Mouse (Mus musculus): ENCODE results near the gene Hopx.

Gene Hopx

DNA sequence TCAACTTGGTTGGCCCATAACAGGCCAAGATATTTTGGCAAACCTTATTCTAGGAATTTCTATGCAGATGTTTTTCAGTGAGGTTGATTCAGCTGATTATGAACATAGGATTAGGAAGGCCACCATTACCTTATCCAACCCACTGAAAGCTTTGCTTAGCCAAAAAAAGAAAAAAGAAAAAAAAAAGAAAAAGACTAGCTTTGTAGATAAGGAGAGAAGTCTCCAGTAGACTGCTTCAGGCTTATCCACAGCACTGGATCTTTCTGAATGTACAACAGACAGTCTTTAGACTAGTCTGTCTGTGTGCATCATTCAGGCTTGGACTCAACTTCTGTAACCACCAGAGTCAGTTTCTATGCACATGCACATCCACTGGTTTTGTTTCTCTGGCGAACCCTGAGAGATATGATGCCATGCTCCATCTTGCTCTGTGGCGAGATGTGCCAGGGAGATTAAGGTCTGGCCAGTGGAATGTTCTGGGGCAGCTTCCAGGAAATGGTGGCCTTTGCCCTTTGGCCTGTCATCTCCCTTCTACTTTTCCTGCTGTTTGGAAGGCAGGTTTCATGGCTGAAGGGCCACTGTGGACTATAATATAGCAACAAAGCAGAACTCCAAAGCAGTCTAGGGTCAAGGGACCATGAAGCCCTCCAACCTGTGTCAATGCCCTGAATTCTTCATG is 17.7 kb upstream of the Hopx start:
- DNase-seq (ENCODE audit: low spot score in 2 of 2), result no peak

GRCm38 (mm10) chr5:77131879-77132278 is 17.0 kb upstream of the Hopx start:
- DNase-seq (ENCODE audit: low spot score in 2 of 2), result no peak

GRCm38 (mm10) chr5:77130310-77131020 is 15.5 kb upstream of the Hopx start:
- no peak for DNase-seq (ENCODE audit: low spot score in 2 of 2)

GRCm38 (mm10) chr5:77129907-77130306 is 15.0 kb upstream of the Hopx start:
- no peak for DNase-seq (ENCODE audit: low spot score in 2 of 2)

DNA sequence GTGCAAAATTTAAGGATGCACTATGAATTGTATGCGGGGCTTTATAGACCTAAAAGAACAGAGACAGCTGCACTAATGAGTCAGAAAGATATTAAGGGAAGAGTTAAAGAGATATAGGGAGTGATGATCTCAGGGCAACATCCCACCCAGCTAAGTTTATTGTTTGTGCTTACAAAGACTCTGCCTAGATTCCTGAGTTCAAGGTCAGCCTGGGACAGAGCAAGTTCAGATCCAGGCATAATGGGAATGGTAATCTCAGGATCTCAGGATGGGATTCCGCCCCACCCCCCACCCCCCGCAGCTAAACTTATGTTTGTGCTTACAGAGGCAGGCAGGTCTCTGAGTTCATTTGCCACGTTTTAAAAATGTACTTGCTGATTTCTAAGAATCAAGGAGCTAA is 13.9 kb upstream of the Hopx start:
- no peak for DNase-seq (ENCODE audit: low spot score in 2 of 2)

- DNase-seq (ENCODE audit: low spot score in 2 of 2), result no peak
Measured at GRCm38 (mm10) chr5:77126415-77126968, 11.6 kb upstream of the Hopx start.

- DNase-seq (ENCODE audit: low spot score in 2 of 2), result no peak
Measured at GRCm38 (mm10) chr5:77124817-77125283, 9.9 kb upstream of the Hopx start.

- DNase-seq (ENCODE audit: low spot score in 2 of 2), result no peak
Measured at GRCm38 (mm10) chr5:77124165-77124564, 9.2 kb upstream of the Hopx start.

DNA sequence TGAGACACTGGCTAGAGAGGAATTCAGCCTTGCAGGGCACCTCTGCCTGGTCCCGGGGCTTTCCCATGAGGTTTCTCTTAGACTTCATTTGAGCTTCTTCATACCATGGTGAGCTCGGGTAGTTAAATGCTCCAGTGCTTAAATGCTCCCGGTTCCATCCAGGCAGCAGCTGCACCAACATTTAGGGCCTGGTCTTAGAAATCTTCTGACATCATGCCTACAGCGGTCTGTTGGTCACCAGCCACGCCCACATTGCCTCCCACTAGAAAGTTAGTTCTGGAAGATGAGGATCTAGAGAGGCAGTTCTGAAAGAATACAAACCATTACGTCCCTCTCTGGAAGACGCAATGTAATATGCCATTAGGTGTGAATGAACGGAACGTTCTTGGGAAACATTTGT is 8.7 kb upstream of the Hopx start:
- no peak for DNase-seq (ENCODE audit: low spot score in 2 of 2)

DNA sequence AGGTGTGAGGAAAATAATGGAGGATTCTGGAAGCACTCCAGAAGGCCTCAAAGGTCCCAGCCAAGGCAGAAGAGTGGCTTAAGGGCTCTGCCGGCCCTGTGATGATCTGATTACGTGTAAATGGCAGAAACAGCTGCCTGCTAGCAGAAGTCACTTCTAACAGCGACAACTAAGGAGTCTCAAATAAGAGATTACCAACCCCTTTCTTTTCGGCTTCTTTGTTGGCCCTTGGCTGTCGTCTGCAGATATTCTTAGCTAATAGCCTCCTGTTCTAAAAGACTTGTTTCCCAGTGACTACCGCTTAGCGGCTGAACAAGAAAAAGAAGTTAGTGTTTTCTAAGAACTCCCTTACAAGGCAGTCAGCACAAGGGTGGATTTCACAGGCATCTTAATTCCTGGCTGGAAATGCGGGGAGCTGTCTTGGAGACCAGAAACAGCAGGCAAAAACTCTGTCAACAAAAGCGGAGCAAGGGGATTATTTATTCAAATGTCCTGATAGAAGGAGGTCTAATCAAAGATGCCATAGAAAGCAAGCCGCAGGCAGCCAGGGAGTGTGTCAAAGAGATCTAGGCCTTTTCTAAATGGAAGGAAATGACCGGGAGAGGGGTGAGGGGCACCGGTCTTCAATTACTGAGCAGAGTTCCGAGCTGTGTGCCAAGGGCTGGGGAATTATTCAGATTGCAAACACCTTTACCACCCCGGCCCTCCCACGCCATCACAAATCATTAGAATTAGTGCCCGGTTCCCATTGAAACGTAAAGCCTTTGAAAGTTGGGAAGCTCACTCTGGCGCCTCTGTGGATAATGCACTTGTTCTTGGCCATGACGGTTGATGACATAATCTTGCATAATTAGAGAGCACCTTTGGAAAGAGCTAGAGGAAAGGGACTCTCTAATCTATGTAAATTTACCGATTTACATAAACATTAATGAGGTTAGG is 7.6 kb upstream of the Hopx start:
- peak; percentile 35 to 47 for DNase-seq (ENCODE audit: low spot score in 2 of 2)

DNA sequence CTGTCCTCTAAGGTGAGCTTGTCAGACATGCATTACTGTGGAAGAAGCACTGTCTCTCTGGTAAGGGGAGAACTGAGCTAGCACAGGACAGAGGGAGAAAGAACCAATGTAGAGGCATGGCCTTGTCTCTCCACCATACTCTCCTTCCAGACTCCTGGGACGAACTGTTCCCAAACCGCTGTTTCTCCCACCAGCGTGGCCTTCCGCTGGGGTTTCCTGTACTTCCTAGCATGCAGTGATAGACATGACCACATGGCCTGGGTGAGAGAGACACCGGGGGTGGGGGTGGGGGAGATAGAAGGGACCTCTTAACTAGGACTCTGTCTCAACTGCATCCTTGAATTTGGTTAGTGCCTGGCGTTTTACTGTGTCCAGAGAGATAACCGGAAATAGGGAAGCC is 5.8 kb upstream of the Hopx start:
- DNase-seq (ENCODE audit: low spot score in 2 of 2), result no peak

- no peak for DNase-seq (ENCODE audit: low spot score in 2 of 2)
Measured at GRCm38 (mm10) chr5:77119475-77120422, 4.8 kb upstream of the Hopx start.

DNA sequence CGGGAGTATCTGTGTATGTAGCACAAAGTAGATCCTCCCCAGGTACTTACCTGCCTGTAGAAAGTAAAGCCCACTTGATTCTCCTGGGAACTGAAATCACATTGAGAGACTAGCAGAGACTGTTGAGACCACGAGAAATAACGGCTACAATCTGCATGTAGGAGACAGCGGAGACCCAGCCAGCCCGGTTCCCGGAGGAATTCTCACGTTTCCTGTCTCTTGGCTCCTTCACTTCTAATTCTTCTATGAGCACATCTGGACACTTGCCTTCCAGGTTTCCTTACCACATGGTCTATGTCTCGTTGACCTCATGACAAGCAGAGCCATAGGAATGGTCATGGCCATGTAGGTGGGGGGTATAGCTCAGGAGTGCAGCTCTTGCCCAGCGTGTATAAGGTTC is 811 bp upstream of the Hopx start:
- no peak for DNase-seq (ENCODE audit: low spot score in 2 of 2)

DNA sequence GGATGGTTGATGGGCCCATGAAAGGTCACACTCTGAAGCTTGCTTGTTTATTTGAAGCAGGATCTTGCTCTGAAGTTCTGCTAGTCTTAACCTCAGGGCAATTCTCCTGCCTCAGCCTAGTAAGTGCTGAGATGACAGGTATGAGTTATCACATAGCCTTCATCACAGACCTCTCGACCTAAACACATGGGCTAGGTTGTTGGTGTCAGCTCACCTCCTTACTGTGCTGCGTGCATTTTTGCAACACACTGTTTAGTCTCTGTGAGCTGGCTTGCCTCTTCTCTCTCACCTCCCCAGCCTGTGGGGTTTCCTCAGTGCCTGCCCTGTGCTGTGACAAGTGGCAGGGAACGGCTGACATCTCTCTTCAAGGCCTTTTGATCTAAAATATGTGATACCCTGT is 1.1 kb downstream of the Hopx start:
- no peak for DNase-seq (ENCODE audit: low spot score in 2 of 2)

GRCm38 (mm10) chr5:77112066-77112465 is 2.9 kb downstream of the Hopx start:
- DNase-seq (ENCODE audit: low spot score in 2 of 2), result no peak

- no peak for DNase-seq (ENCODE audit: low spot score in 2 of 2)
Measured at GRCm38 (mm10) chr5:77109814-77110213, 5.1 kb downstream of the Hopx start.

DNA sequence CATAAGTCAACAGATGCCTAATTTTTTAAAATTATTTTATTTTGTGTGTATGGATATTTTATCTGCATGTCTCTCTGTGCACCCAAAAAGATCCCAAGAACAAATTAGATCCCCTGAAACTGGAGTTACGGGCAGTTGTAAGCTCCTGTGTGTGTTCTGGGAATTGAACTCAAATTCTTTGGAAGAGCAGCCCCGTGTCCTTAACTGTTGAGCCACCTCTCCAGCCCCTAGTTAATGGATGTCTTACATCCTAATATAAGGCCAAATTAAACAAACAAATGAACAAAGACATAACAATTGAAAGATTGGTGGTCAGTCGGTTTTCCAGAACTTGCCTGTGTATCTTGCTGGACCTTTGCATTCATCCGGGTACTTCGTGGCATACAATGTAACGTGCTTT is 6.1 kb downstream of the Hopx start:
- DNase-seq (ENCODE audit: low spot score in 2 of 2), result no peak

- no peak for DNase-seq (ENCODE audit: low spot score in 2 of 2)
Measured at GRCm38 (mm10) chr5:77107146-77107822, 7.6 kb downstream of the Hopx start.

DNA sequence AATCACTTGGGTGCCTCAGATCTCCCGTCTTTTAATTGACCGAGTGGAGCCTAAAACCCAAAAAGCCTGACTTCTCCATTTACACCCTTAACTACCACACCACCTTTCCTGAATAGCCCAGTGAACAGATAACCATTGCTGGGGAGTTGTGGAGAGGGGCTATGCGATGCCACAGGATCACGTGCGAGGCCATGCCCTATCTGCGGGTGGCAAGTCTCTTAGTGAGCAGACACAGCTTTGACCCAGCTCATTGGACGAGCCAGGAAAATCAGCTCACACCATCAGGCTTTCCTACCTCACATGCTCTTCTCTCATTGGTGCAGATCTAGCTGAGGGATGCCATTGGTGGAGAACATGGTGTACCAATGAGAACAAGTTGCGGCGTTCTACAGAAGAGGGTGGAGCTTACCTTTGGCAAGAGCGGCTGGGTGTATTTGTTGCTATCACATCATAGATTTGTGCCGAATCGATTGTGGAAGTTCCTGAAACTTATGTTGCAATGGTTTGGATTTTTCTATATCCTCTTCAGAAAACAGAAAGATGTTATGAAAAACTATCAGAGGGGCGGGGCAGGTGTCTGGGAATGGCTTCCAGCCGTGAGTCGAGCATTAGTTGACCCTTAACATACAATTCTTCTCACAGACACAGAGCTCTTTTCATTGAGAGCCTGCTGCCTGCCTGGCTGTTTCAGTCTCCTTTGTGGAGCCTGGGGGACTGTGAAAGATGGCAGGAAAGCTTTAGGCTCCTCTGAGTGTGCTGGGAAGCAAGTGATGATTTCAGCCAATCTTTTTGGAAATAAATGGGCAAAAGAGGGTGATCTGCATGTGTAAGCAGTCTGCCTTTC is 12.2 kb downstream of the Hopx start:
- DNase-seq (ENCODE audit: low spot score in 2 of 2), result no peak

Measured in left cerebral cortex, adult 9 months (tissue).